Mouse (Mus musculus) cerebellum, postnatal 10 days (tissue): ENCODE measurements at regions not wholly inside any gene's neighbourhood (a gene's known extent, or its start where the extent isn't known, plus 50 kb on each side); places are given as distances from the start of the nearest gene placed in this dataset.

Source experiments
- DNase-seq, 2 experiments: peaks; one replicate each; pipeline ENCODE4 v3.0.0; 2021; ENCODE audit warnings: mixed read lengths in 2 of 2

DNA sequence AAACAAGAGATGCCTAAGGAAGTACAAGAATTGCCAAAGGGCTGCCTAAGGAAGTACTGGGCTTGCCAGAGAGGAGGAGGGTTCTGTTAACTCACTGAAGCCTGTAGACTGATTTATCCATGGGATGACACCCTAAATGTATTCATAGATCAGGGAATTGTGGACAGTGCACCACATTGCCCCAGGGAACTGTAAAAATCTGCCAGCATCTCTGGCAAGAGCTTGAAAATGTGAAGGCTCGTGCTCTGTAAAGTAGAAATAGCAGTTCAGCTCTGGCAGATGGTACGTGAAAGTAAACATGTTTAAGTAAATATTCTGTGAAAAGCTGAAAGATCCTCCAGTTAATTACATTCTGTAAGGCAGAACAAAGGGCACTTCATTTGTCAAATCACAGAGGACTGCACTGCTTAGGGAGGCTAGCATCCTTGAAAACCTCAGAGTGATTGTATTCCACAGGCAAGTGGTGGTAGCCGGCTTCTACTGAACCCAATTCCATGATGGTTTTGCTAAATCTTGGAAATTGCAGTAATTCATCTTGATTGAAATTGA is 445.9 kb upstream of the Grin3a start:
- no peak for DNase-seq

DNA sequence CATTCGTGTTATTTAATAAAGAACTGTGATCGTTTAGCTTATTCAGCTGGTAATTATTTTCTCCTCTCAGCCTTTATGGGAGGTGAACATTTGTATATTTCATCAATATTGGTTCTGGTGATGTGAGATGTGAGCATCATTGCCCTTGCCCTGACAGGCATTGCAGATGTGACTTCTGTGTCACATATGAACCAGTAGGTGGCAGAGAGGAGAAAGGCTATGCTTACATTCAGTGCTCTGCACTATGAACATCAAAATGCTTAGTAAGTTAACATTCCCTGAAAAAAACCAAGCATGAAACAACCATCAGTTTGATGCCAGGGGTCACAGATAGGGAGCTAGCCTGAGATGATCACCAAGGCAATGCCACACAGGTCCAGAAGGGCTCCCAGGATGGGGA is 441.1 kb upstream of the Grin3a start:
- DNase-seq: peak; percentile 2 to 8

DNA sequence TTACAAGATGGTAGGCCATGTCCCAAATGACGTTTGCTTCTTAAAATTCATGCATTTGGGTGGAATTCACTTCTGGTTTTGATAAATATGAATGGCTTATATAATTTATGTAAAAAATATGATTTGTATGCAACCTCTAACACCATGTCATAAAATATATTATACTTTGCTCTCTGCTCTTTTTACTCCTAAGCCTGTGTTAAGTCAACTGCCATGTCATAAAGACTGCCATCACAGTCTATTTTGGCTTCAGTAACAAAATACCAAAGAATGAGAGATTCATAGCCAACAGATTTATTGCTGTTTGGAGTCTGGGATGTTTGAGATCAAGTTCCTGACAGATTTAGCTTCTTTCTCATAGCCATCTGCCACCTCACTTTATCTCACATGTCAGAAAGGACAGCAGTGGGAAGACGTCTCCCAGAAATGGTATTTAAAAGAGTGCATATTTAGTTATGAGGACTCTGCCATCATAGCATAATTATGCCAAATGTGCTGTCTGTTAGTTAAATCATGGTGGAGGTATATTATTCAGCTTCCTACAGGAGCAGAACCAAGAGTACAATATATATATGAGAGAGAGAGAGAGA is 413.6 kb upstream of the Grin3a start:
- DNase-seq: no peak

DNA sequence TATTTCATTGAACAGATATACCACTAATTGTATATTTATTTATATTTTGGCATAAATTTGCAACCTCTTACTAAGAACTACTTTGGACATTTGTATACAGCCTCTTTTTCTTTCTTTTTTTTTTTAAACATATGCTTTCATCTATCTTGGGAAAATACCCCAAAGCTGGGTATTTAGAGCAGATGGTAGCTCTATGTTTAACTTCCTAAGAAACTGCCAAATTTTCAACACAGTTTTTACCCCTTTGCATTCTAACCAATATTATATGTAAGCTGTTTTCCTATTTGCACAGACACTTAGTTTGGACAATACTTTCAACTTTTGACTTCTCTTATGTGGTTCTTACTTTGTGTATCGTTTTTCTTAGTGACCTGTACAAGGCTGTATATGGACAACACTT is 396.5 kb upstream of the Grin3a start:
- no peak for DNase-seq

DNA sequence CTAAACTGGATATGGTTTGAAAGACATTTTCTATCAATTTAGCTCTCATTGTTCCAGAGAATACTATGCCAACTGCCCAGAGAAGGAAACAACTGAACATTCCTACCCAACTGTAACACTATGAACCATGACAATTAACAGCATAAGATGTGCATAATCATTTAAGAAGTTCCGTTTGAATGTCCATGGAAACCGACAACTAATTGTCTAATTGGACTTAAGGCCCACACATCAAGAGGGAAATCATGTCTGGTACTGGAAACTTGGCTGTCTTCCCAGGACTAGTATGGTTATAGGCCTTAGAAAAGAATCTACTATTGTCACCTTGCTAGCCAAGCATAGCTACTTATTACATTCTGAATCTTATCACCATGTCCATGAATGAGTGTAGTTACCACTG is 395.4 kb upstream of the Grin3a start:
- no peak for DNase-seq

DNA sequence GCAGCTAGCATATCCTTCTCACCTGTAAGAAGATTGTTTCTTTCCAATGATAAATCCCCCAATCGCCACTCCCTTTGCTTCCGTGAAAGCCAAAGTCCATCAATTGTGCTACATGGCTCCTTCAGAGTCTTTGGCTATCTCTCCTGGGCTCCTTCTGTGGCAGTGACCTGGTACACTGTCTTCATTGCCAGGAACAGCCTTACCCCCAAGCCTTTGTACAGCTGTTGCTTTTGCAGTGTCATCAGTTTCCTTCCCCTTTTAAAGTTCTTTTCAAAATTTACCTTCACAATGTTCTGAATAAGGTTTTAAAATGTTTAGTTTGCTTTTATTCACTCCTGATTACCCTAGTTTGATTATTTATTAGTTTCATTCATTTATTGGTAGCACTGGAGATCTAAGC is 393.8 kb upstream of the Grin3a start:
- no peak for DNase-seq

DNA sequence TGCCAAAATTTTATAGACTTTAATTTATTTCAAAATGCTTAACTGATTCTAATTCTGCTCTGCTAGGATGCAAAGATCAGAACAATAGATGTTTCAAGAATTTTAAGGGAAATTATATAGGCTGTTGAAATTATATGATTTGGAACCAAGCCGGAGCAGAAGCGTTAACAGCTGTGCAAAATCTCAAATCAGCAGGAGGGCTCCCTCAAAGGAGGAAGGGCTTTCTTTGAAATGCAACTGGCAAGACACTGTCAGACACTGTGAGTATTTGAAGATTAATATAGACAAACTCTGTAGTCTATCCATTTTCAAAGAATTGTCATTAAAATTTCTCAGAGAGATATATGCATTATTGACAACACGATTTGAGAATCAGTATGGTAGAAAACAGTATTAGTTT is 389.9 kb upstream of the Grin3a start:
- peak; percentile 5 for DNase-seq

DNA sequence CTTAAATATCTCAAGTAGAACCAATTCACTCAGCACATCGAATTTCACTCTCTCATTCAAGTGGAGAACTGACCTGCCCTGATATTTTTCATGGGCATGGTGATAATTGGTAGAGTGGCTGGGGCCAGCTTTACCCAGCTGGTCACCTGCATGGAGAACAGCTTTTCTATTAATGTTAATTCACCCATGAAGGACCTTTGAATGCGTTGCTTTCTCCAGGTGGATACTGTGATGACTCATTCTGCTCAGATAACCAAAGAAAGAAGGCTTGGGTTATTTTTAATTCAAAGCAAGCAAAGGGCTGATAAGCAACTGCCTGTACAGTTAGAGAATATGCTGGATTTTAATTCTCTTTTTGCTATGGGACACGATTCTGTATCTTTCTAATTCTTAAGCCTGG is 357.8 kb upstream of the Grin3a start:
- peak; percentile 35 to 40 for DNase-seq

DNA sequence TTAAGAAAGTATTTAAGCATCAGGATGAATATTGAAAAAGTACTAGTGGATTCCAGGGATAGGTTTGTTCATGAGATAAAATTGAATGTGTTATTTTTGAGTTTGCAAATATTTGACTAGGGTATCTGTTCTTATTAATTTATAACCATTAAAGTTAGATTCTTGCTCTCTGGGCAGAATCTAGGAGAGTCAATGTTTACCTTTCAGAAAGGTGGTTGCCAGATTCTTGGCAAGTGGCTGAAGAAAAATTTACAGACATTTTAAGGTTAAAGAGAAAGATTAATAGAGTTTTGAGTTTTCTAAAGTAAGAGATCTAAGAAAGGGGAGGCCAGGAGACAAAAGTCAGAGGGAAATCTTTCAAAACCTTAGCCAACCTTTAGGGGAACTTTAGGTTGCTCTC is 331.7 kb upstream of the Grin3a start:
- no peak for DNase-seq

DNA sequence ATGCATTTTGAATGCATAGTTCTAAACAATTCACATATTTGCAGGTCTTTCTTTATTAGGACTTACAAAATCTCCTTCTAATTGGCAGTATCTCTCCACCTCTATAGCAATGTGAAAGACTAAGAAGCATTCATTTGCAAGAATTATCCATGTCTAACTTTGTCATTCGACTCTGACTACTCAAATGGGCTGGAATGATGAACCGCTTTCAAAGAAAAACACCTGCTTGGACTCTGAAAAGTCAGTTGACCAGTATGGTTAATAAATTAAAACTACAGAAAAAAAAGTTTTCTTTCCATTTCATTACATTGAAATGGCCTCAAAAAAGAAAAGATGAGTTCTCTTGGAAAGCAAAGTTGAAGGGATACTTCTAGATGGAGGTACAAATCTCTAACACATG is 331.1 kb upstream of the Grin3a start:
- no peak for DNase-seq

DNA sequence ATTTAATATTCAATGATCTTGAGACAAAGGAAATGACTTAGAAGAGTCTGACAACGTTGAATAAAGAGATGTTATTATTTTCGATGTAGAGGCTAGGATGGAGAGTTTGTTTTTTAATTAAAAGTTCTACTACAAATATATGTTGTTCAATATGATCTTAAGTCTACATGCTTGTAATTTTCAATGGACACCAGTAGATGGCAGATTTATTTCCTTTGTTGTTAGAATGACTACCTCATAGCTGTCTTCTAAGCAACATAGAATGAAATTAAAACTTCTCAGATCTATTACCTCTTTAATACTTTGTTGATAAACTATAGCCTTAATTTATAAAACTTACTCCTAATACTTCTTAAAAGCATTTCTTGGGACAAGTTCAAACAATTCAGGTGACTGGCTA is 315.3 kb upstream of the Grin3a start:
- peak in 1 of 2 experiments; percentile 12 for DNase-seq

DNA sequence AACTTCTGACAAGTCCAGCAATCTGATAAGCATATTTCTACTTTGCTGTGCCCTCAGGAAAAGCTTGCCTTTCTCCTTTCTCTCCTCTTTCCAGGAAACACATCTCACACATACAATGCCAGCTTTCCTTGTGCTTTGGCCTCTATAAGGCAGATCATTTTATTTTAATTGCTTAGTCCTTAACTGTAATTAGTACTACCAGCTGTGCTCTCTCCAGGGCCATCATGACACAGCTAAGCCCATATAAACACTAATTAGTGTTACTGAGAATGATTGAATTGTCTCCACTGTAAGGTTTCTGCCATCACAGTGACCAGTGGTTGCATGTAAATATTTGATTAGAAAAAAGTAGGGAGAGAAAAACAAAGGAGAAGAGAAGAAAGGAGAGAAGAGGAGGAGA is 300.4 kb upstream of the Grin3a start:
- DNase-seq: no peak

DNA sequence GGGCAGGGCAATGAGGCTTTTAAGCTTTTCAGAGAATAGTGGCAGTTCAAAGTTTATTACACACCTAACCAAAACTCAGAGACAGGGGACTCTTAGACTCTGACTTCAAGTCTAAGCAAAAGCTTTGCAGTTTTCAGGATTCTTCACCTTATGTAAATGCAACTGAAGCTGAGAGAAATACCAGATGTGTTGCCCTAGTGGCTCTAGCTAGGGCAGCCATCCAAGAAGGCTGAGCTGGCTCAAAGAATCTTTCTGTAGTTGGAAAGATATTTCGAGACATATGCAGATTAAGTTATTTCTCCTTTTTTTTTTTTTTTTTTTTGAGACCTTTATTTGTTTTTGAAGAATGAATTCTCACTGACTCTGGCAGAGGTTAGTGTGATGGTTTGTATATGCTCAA is 284.7 kb upstream of the Grin3a start:
- DNase-seq: no peak

DNA sequence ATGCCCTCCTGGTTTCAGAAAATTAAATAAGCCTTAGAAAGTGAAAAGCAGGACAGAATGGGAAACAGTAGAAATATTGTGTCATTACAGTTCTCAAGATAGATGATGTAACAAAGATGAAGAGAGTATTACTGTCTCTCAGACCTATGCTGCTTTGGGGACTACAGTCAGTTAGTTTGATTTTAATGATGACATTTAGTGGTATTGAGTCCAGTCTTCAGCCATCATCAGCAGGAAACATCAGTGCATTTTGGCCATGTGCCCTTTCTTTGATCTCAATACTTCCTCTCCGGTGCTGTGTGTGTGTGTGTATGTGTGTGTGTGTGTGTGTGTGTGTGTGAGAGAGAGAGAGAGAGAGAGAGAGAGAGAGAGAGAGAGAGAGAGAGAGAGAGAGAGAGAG is 261.0 kb upstream of the Grin3a start:
- DNase-seq: no peak

DNA sequence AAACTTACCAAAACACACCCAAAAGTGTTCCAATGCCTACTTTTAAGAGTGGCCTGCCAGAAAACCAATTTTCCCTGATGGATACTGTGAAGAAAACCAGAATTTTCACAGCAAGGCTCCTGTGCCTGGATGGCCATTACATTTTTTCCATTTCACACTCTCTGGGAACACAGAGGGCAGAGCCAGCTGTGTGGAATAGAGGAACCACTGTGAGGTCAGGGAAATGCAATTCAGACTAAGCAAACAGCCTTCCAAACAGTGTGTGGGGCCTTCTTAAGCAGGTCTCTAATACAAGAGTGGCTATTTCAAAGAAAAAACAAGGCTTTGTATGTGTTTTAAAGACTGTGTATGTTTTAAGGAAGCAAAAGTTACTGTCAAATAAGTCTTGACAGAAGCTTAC is 242.3 kb upstream of the Grin3a start:
- DNase-seq: no peak

DNA sequence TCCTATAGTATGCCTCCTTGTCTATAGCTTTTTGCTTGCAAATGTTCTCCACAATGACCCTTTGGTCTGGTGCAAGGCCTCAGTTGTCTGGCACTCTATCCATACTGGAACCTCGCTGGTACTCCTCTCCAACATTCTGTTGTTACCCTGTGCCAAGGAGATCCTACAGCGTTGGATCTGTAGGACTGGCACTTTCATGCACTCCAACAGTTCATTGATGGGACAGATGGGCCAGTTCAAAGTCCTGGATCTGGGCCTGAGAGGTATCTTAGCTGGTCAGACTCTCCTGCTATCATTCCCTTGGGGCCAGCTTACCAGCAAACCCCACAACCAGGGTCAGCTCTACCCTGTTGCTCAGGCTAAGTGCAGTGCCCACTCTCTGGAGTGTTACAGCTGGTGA is 241.1 kb upstream of the Grin3a start:
- DNase-seq: peak; percentile 73 to 80

DNA sequence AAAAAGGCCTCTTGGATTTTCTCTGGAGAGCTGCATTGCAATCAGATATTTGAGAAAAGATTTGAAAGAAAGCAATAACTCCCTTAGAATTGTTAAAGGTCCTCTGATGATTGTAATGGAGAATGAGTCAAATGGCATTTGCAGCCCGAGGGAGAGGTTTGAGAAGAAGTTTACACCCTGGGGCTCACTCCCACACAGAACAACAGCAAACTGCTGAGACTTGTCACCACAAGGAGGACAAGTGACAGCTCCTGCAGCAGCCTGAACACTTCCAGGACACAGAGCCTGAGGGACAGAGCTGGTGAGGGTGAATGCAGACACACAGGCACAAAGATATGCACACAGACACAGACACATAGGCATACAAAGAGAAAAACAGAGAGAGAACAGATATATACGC is 210.0 kb upstream of the Grin3a start:
- DNase-seq: no peak

DNA sequence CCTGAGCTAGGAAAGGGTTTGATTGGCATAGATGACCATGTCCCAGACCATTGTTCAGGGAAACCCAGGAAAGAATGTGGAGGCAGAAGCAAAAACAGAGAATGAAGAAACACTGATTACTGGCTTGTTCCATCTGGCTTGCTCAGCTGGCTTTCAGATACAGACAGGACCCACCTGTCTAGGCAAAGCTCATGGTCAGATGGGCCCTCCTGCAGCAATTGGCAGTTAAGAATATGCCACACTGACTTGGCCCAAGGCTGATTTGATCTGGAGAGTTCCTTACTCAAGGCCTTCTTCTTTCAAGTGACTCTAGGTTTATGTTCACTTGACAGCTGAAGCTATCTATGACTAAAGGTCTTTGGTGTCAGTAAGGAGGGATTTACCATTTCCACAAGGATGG is 195.9 kb upstream of the Grin3a start:
- DNase-seq: peak; percentile 42 to 62

DNA sequence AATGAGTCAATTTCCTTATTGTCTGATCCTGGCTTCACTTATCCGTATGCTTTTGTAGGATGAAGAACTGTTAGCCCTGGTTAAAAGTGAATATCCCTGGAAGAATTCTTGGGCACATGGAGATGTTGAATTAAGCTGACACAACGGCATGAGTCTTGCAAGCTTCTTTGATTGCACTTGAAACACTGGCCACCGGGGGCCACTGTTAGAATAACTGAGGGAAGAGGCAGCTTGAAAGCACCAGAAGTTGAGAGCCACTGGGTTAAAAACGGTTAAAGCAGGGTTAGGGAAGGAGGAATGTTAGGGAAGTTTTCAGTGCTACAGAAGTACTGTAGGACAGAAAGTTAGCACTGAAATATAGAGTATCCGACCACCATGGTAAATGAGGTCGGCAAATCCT is 190.5 kb upstream of the Grin3a start:
- DNase-seq: peak; percentile 73 to 75

DNA sequence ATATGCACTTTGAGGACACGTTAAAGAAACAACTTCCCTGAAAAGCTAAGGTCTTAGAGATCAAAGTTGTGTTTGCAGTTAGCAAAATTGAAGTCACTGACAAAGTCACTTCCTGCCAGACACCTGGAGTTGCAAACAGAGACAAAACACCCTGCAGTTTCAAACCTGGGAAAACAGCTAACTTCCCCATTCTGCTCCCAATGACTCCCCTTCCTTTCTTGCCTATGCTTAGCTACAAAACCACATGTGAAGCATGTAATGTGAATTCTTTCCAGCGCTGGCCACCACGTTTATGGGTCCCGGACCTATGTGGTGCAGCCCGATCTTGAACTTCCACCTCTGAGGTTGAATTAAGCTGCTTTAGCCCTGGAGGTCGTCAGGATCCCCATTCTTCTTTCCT is 179.8 kb upstream of the Grin3a start:
- DNase-seq: no peak
